Mouse (Mus musculus): Measurements from ENCODE around the gene Pom121. TPM values are rescaled to one million over a fixed set of nuclear protein-coding genes. Genes with fewer than 3 reads are reported as not detected.

Gene Pom121
- 15.5 and 15.9 TPM in 2 replicates for polyA plus RNA-seq (2015; fragmentation: Nextera tagmentation; extraction: Ambion mirVana)

- H3K36me3 ChIP-seq, result peaks cover 31% of the 10 kb centered on the region
- H3K27me3 ChIP-seq, result no peaks in the 10 kb centered on the region
- H3K9ac ChIP-seq, result peak within 1 kb of the TSS; percentile 99
- WGBS, result under 1% methylated on average over 102 of the region's 110 CpGs
- peak within 1 kb of the TSS; percentile 82 for H3K27ac ChIP-seq
- peak within 1 kb of the TSS; percentile 99 for H3K4me3 ChIP-seq
- H3K4me2 ChIP-seq (replicated peaks), result peak within 1 kb of the TSS; percentile 77
- no peaks in the 10 kb centered on the region for H3K9me3 ChIP-seq
- ATAC-seq (ENCODE audit: low FRiP score, low read depth), result peak; percentile 89
- H3K4me1 ChIP-seq, result peaks cover 14% of the 10 kb centered on the region
Measured at GRCm38 (mm10) chr5:135394004-135394823, at the start of gene Pom121. TSS of gene Pom121 (minus strand) at chr5:135394546.

GRCm38 (mm10) chr5:135442430-135442829 lies 48.1 kb upstream of the Pom121 start:
- H3K36me3 ChIP-seq, result peaks cover 80% of the 10 kb centered on the region
- H3K27ac ChIP-seq, result no peak overlapping the region
- no peak for ATAC-seq (ENCODE audit: low FRiP score, low read depth)
- H3K4me3 ChIP-seq, result no peak overlapping the region
- H3K4me2 ChIP-seq (replicated peaks), result no peak overlapping the region
- no peaks in the 10 kb centered on the region for H3K27me3 ChIP-seq
- H3K9ac ChIP-seq, result no peak overlapping the region
- H3K4me1 ChIP-seq, result 0 out of 2 replicates have a peak, but pooled peaks cover 8% of the 10 kb centered on the region
- WGBS, result 54% methylated on average over 7 of the region's 7 CpGs
- no peaks in the 10 kb centered on the region for H3K9me3 ChIP-seq

GRCm38 (mm10) chr5:135435039-135435438 lies 40.7 kb upstream of the Pom121 start:
- 92% methylated on average over 10 of the region's 10 CpGs for WGBS
- Histone ChIP-seq H3K9ac (no peak overlapping the region), H3K4me2 (replicated peaks) (no peak overlapping the region), H3K9me3 (peaks cover 11% of the 10 kb centered on the region), H3K27me3 (no peaks in the 10 kb centered on the region), H3K4me1 (no peaks in the 10 kb centered on the region), H3K4me3 (no peak overlapping the region), H3K36me3 (peaks cover 85% of the 10 kb centered on the region), H3K27ac (no peak overlapping the region)
- ATAC-seq (ENCODE audit: low FRiP score, low read depth), result no peak

GRCm38 (mm10) chr5:135433861-135434260 lies 39.5 kb upstream of the Pom121 start:
- H3K36me3 ChIP-seq, result peaks cover 90% of the 10 kb centered on the region
- no peaks in the 10 kb centered on the region for H3K27me3 ChIP-seq
- H3K9me3 ChIP-seq, result peaks cover 11% of the 10 kb centered on the region
- 95% methylated on average over 4 of the region's 4 CpGs for WGBS
- no peak overlapping the region for H3K9ac ChIP-seq
- H3K4me2 ChIP-seq (replicated peaks), result no peak overlapping the region
- no peaks in the 10 kb centered on the region for H3K4me1 ChIP-seq
- ATAC-seq (ENCODE audit: low FRiP score, low read depth), result no peak
- H3K4me3 ChIP-seq, result no peak overlapping the region
- H3K27ac ChIP-seq, result no peak overlapping the region

GRCm38 (mm10) chr5:135431111-135431510 lies 36.8 kb upstream of the Pom121 start:
- Histone ChIP-seq H3K27me3 (no peaks in the 10 kb centered on the region), H3K4me1 (no peaks in the 10 kb centered on the region), H3K4me2 (replicated peaks) (no peak overlapping the region), H3K4me3 (no peak overlapping the region), H3K27ac (no peak overlapping the region), H3K9me3 (peaks cover 11% of the 10 kb centered on the region), H3K36me3 (peaks cover 95% of the 10 kb centered on the region), H3K9ac (no peak overlapping the region)
- WGBS, result 88% methylated on average over 6 of the region's 6 CpGs
- no peak for ATAC-seq (ENCODE audit: low FRiP score, low read depth)

- no peak for ATAC-seq (ENCODE audit: low FRiP score, low read depth)
- H3K27me3 ChIP-seq, result no peaks in the 10 kb centered on the region
- H3K9ac ChIP-seq, result no peak overlapping the region
- 75% methylated on average over 5 of the region's 5 CpGs for WGBS
- no peak overlapping the region for H3K4me3 ChIP-seq
- H3K36me3 ChIP-seq, result peaks cover 95% of the 10 kb centered on the region
- H3K4me1 ChIP-seq, result no peaks in the 10 kb centered on the region
- no peak overlapping the region for H3K4me2 ChIP-seq (replicated peaks)
- H3K27ac ChIP-seq, result no peak overlapping the region
- 0 out of 2 replicates have a peak, but pooled peaks cover under 1% of the 10 kb centered on the region for H3K9me3 ChIP-seq
Measured at GRCm38 (mm10) chr5:135428786-135429185, 34.4 kb upstream of the Pom121 start.

GRCm38 (mm10) chr5:135410266-135410665 lies 15.9 kb upstream of the Pom121 start:
- WGBS, result 86% methylated on average over 9 of the region's 9 CpGs
- no peak overlapping the region for H3K27ac ChIP-seq
- H3K9ac ChIP-seq, result no peak overlapping the region
- H3K9me3 ChIP-seq, result no peaks in the 10 kb centered on the region
- H3K4me3 ChIP-seq, result no peak overlapping the region
- H3K27me3 ChIP-seq, result no peaks in the 10 kb centered on the region
- H3K4me1 ChIP-seq, result 0 out of 2 replicates have a peak, but pooled peaks cover 5% of the 10 kb centered on the region
- no peak for ATAC-seq (ENCODE audit: low FRiP score, low read depth)
- no peak overlapping the region for H3K4me2 ChIP-seq (replicated peaks)
- peaks cover 60% of the 10 kb centered on the region for H3K36me3 ChIP-seq

- 82% methylated on average over 4 of the region's 4 CpGs for WGBS
- Histone ChIP-seq H3K4me2 (replicated peaks) (no peak overlapping the region), H3K27ac (no peak overlapping the region), H3K9me3 (no peaks in the 10 kb centered on the region), H3K4me1 (peaks cover 8% of the 10 kb centered on the region; the same call in 1 of the 2 replicates), H3K4me3 (no peak overlapping the region), H3K9ac (no peak overlapping the region), H3K27me3 (no peaks in the 10 kb centered on the region), H3K36me3 (peaks cover 38% of the 10 kb centered on the region)
- no peak for ATAC-seq (ENCODE audit: low FRiP score, low read depth)
Measured at GRCm38 (mm10) chr5:135408114-135408513, 13.8 kb upstream of the Pom121 start.

GRCm38 (mm10) chr5:135405437-135405836 lies 11.1 kb upstream of the Pom121 start:
- ATAC-seq (ENCODE audit: low FRiP score, low read depth), result no peak
- no peak overlapping the region for H3K27ac ChIP-seq
- 84% methylated on average over 9 of the region's 9 CpGs for WGBS

GRCm38 (mm10) chr5:135404623-135405022 lies 10.3 kb upstream of the Pom121 start:
- Histone ChIP-seq H3K9me3 (peaks cover 2% of the 10 kb centered on the region; the same call in 1 of the 2 replicates), H3K4me3 (no peak overlapping the region), H3K27me3 (no peaks in the 10 kb centered on the region), H3K4me1 (peaks cover 8% of the 10 kb centered on the region; the same call in 1 of the 2 replicates), H3K36me3 (peaks cover 8% of the 10 kb centered on the region), H3K27ac (no peak overlapping the region), H3K9ac (no peak overlapping the region), H3K4me2 (replicated peaks) (peak overlapping the region; percentile 14; the same call in 1 of the 2 replicates)
- peak; percentile 51; the same call in 1 of the 2 replicates for ATAC-seq (ENCODE audit: low FRiP score, low read depth)
- 37% methylated on average over 20 of the region's 20 CpGs for WGBS

More at GRCm38 (mm10) chr5:135405437-135405836, 11.1 kb upstream of the Pom121 start:
- Histone ChIP-seq H3K4me3 (no peak overlapping the region), H3K27me3 (no peaks in the 10 kb centered on the region), H3K36me3 (peaks cover 16% of the 10 kb centered on the region), H3K4me1 (peaks cover 8% of the 10 kb centered on the region; the same call in 1 of the 2 replicates), H3K9ac (no peak overlapping the region), H3K4me2 (replicated peaks) (no peak overlapping the region), H3K9me3 (peaks cover 2% of the 10 kb centered on the region; the same call in 1 of the 2 replicates)

GRCm38 (mm10) chr5:135400244-135400643 lies 5.9 kb upstream of the Pom121 start:
- peaks cover 3% of the 10 kb centered on the region; the same call in 1 of the 2 replicates for H3K4me1 ChIP-seq
- no peak overlapping the region for H3K9ac ChIP-seq
- no peak overlapping the region for H3K4me2 ChIP-seq (replicated peaks)
- H3K4me3 ChIP-seq, result no peak overlapping the region
- ATAC-seq (ENCODE audit: low FRiP score, low read depth), result no peak
- peaks cover 2% of the 10 kb centered on the region; the same call in 1 of the 2 replicates for H3K9me3 ChIP-seq
- H3K36me3 ChIP-seq, result no peaks in the 10 kb centered on the region
- H3K27me3 ChIP-seq, result no peaks in the 10 kb centered on the region
- 8% methylated on average over 2 of the region's 2 CpGs for WGBS
- no peak overlapping the region for H3K27ac ChIP-seq

GRCm38 (mm10) chr5:135399382-135399781 lies 5.0 kb upstream of the Pom121 start:
- no peaks in the 10 kb centered on the region for H3K27me3 ChIP-seq
- H3K9ac ChIP-seq, result no peak overlapping the region
- H3K4me3 ChIP-seq, result no peak overlapping the region
- WGBS, result 71% methylated on average over 6 of the region's 6 CpGs
- H3K27ac ChIP-seq, result no peak overlapping the region
- H3K36me3 ChIP-seq, result no peaks in the 10 kb centered on the region
- peaks cover 4% of the 10 kb centered on the region for H3K4me1 ChIP-seq
- peaks cover 2% of the 10 kb centered on the region; the same call in 1 of the 2 replicates for H3K9me3 ChIP-seq
- ATAC-seq (ENCODE audit: low FRiP score, low read depth), result no peak
- H3K4me2 ChIP-seq (replicated peaks), result no peak overlapping the region
